Mouse (Mus musculus) neural tube, embryonic 15.5 days (tissue): Measurements from ENCODE around the gene Tedc2. TPM values are rescaled to one million over a fixed set of nuclear protein-coding genes. Genes with fewer than 3 reads are reported as not detected.

Experiments used
- ATAC-seq: fragments of 200-750 bp; cut with Nextera tagmentation; 2 replicates; pipeline ENCODE4 v1.8.0; 2017; ENCODE audit warnings: mild to moderate bottlenecking, moderate TSS enrichment, moderate library complexity; ENCODE audit not compliant: low FRiP score
- H3K27ac ChIP-seq: fragments of 300-500 bp; sonication (generic); replicated peaks from 2 replicates; pipeline ENCODE4 v1.5.1; 2015; ENCODE audit warnings: mild to moderate bottlenecking, inconsistent platforms
- H3K27me3 ChIP-seq: fragments of 300-500 bp; sonication (generic); replicated peaks from 2 replicates; pipeline ENCODE4 v1.6.1; 2015; ENCODE audit warnings: inconsistent platforms
- H3K36me3 ChIP-seq: fragments of 300-500 bp; sonication (generic); 2 replicates; pipeline ENCODE4 v1.6.1; 2015; ENCODE audit warnings: inconsistent platforms
- H3K4me1 ChIP-seq: fragments of 300-500 bp; sonication (generic); 2 replicates; pipeline ENCODE4 v1.6.1; 2015; ENCODE audit warnings: inconsistent platforms
- H3K4me2 ChIP-seq: fragments of 300-500 bp; sonication (generic); 2 replicates; pipeline ENCODE4 v1.6.1; 2015; ENCODE audit warnings: inconsistent platforms, mild to moderate bottlenecking, moderate library complexity
- H3K4me3 ChIP-seq: fragments of 300-500 bp; sonication (generic); replicated peaks from 2 replicates; pipeline ENCODE4 v1.5.1; 2015; ENCODE audit warnings: mild to moderate bottlenecking, inconsistent platforms
- H3K9ac ChIP-seq: fragments of 300-500 bp; sonication (generic); replicated peaks from 2 replicates; pipeline ENCODE4 v1.6.1; 2015; ENCODE audit warnings: mild to moderate bottlenecking, inconsistent platforms
- H3K9me3 ChIP-seq: fragments of 300-500 bp; sonication (generic); replicated peaks from 2 replicates; pipeline ENCODE4 v1.6.1; 2016; ENCODE audit warnings: inconsistent platforms
- WGBS: fragments of 180-500 bp; shearing (Covaris S2); methylation state at CpG from one replicate; pipeline ENCODE4 v1.1.7; 2015; ENCODE audit warnings: mixed read lengths; 5-methylcytosine and 5-hydroxymethylcytosine counted together
- polyA plus RNA-seq: library from polyadenylated mRNA; unstranded; fragments of >200 nt; fragmentation: Nextera tagmentation; extraction: Ambion mirVana; gene quantifications from 2 replicates; pipeline ENCODE4 v1.2.1, GENCODE M21; 2015

Gene Tedc2
- polyA plus RNA-seq, 1 experiment from 2014 or later = 10.7 TPM

DNA sequence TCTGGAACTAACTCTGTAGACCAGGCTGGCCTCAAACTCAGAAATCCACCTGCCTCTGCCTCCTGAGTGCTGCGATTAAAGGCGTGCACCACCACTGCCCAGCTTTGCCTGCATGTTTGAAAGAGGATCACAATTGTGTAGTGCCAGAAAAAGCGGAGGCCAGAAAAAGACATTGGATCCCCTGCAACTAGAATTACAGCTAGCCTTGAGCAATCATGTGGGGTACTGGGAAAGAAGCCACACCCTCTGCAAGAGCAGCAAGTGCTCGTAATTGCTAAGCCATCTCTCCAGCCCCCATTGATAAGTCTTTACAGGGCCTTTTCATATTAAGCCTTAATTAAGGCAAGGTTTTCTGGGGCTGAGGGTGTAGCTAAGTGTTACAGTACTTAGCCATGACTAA is 29.2 kb downstream of the Tedc2 start:
- Histone ChIP-seq H3K27me3 (no peaks in the 10 kb centered on the region), H3K4me2 (no peak overlapping the region), H3K4me1 (no peaks in the 10 kb centered on the region), H3K27ac (no peak overlapping the region), H3K36me3 (peaks cover 14% of the 10 kb centered on the region), H3K9me3 (no peaks in the 10 kb centered on the region), H3K9ac (no peak overlapping the region), H3K4me3 (no peak overlapping the region)
- no peak for ATAC-seq
- 80% methylated on average over 4 of the region's 4 CpGs for WGBS

DNA sequence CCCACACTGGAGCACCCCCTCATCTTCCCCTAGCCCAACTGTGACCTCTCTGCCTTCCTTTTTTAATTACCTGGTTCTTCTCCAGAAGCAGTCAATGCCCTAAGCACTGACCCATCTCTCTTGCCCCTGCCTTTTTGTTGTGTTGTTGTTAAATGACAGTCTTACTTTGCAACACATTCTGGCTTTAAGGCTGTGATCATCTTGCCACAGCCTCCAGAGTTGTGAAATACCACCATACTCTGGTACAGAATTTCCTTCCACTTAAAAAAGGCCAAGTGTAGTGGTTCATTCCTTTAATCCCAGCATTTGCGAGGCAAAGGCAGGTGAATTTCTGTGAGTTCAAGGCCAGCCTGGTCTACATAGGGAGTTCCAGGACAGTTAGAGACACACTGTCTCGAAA is 29.7 kb downstream of the Tedc2 start:
- Histone ChIP-seq H3K36me3 (peaks cover 14% of the 10 kb centered on the region), H3K9ac (no peak overlapping the region), H3K4me1 (no peaks in the 10 kb centered on the region), H3K4me2 (no peak overlapping the region), H3K4me3 (no peak overlapping the region), H3K27ac (no peak overlapping the region), H3K9me3 (no peaks in the 10 kb centered on the region), H3K27me3 (no peaks in the 10 kb centered on the region)
- 86% methylated on average over 2 of the region's 2 CpGs for WGBS
- no peak for ATAC-seq

DNA sequence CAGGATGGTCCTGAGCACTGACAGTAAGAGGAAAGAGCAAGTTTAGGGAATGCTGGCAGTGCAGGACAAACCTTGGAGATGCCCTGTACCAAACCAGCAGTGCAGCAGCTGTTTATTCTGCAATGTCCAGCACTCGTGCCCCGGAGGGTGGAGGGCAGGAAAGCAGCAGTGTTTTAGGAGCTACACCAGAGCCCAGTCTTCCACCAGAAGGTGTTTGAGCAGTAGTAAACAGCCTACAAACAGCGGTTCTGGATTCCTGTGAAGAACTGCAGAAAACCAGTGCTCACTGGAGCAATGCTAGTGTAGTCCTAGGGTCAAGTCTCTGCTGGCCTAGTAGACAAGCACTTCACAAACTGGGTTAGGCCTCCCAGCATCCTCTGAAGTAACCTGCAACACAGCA is 46.4 kb downstream of the Tedc2 start:
- Histone ChIP-seq H3K4me1 (peaks cover 8% of the 10 kb centered on the region), H3K9ac (no peak overlapping the region), H3K9me3 (no peaks in the 10 kb centered on the region), H3K27ac (no peak overlapping the region), H3K4me3 (no peak overlapping the region), H3K27me3 (no peaks in the 10 kb centered on the region), H3K36me3 (no peaks in the 10 kb centered on the region), H3K4me2 (no peak overlapping the region)
- WGBS = 79% methylated on average over 3 of the region's 3 CpGs
- no peak for ATAC-seq

DNA sequence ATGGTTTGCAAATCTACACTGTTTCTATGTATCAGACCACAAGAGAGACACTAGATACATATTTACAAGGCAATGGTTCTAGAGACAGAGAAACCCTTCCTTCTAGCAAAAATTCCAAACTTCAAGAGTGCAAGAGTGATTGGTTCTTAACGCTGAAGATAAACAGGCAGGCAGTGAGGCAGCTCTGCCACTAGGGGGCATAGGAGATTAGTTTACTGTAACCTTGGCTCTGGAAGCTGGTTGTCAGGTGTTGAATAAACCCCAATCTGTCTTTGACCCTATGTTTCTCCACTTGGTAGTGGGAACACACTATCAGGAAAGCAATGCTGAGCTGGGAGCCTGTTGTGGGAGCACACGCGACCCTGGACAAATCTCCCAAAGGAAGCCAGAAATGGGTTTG is 47.2 kb downstream of the Tedc2 start:
- no peak overlapping the region for H3K4me2 ChIP-seq
- WGBS = 5% methylated on average over 3 of the region's 3 CpGs
- no peaks in the 10 kb centered on the region for H3K36me3 ChIP-seq
- H3K4me1 ChIP-seq = peaks cover 8% of the 10 kb centered on the region
- no peaks in the 10 kb centered on the region for H3K27me3 ChIP-seq
- H3K4me3 ChIP-seq = no peak overlapping the region
- no peak overlapping the region; the same call in 1 of the 2 replicates for H3K9ac ChIP-seq
- H3K9me3 ChIP-seq = no peaks in the 10 kb centered on the region
- H3K27ac ChIP-seq = no peak overlapping the region
- no peak for ATAC-seq

GRCm38 (mm10) chr17:24171738-24172137 is 48.9 kb downstream of the Tedc2 start:
- Histone ChIP-seq H3K9me3 (no peaks in the 10 kb centered on the region), H3K27ac (no peak overlapping the region), H3K4me2 (no peak overlapping the region), H3K4me3 (no peak overlapping the region), H3K36me3 (peaks cover 3% of the 10 kb centered on the region), H3K4me1 (peaks cover 24% of the 10 kb centered on the region), H3K9ac (no peak overlapping the region), H3K27me3 (no peaks in the 10 kb centered on the region)
- WGBS = 89% methylated on average over 4 of the region's 4 CpGs
- ATAC-seq = no peak

DNA sequence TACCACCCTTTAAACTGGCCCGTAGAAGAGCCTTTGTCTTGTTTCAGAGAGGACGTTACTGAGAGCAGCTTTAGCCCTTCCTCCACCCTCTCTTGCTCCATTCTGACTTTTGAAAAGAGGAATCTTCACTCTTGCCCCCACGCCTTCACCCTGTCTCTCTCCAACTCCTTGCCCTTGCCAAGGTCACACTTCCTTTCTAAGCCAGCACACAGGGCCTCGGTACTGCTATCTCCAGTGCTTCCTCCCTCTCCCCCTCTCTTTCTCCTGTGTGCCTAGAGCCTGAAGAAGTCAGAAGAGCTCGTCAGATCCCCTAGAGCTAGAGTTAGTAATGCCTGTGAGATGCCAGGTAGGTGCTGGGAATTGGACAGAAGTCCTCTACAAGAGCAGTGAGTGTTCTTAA is 49.9 kb downstream of the Tedc2 start:
- Histone ChIP-seq H3K27ac (0 out of 2 replicates have a peak overlapping the region, but pooled peaks have one; percentile 23), H3K4me2 (no peak overlapping the region), H3K9ac (no peak overlapping the region), H3K36me3 (peaks cover 6% of the 10 kb centered on the region), H3K9me3 (no peaks in the 10 kb centered on the region), H3K4me1 (peaks cover 29% of the 10 kb centered on the region), H3K4me3 (no peak overlapping the region), H3K27me3 (no peaks in the 10 kb centered on the region)
- 83% methylated on average over 5 of the region's 5 CpGs for WGBS
- no peak for ATAC-seq

GRCm38 (mm10) chr17:24170125-24170524 is 50.5 kb downstream of the Tedc2 start:
- ATAC-seq = no peak
- peak overlapping the region; percentile 75 for H3K4me3 ChIP-seq
- peaks cover 12% of the 10 kb centered on the region for H3K36me3 ChIP-seq
- H3K9ac ChIP-seq = peak overlapping the region; percentile 87
- WGBS = 58% methylated on average over 3 of the region's 3 CpGs
- peak overlapping the region; percentile 80 for H3K4me2 ChIP-seq
- H3K4me1 ChIP-seq = peaks cover 35% of the 10 kb centered on the region
- no peaks in the 10 kb centered on the region for H3K27me3 ChIP-seq
- no peaks in the 10 kb centered on the region for H3K9me3 ChIP-seq
- peak overlapping the region; percentile 99; the same call in 1 of the 2 replicates for H3K27ac ChIP-seq

- peaks cover 40% of the 10 kb centered on the region for H3K4me1 ChIP-seq
- peak; percentile 91 for ATAC-seq
- WGBS = 1% methylated on average over 58 of the region's 58 CpGs
Observed at GRCm38 (mm10) chr17:24169317-24170065, 51.2 kb downstream of the Tedc2 start, which contains the start of gene Atp6v0c. TSS of gene Atp6v0c (minus strand) at chr17:24169702.

DNA sequence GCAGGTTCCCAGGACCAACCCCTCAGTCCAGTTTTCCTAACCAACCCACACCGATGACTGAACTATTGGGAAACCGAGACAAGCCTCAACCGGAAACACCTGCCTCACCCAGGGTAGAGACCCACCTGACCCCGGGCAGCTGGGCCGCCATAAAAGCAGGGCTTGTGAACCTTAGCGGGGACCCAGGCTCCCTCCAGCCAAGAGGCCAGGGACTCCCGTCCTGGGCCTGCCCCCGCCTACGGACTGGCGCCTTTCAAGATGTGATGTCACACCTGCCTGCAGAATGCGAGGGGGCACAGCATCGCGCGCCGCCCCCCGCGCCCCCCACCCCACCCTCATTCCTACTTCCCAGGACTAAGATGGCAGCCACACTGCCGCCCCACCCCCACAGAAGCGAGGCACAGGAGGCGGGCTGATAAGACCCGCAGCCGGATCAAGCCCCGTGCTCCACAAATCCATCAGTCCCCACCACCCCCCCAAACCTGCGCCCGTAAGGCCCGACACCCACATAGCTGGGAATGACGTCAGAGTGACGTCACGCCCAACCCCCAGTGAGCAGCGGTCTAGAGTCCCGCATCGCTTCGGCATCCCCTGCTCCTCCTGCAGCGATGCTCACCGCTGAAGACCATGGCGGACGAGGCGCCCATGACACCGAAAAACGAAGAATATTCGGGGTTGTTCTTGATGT is 51.9 kb downstream of the Tedc2 start:
- WGBS = 1% methylated on average over 38 of the region's 41 CpGs
- Histone ChIP-seq H3K27me3 (no peaks in the 10 kb centered on the region), H3K4me1 (peaks cover 40% of the 10 kb centered on the region), H3K9me3 (no peaks in the 10 kb centered on the region), H3K4me3 (peak overlapping the region; percentile 75), H3K4me2 (peak overlapping the region; percentile 80), H3K9ac (peak overlapping the region; percentile 87), H3K36me3 (peaks cover 13% of the 10 kb centered on the region), H3K27ac (peak overlapping the region; percentile 99)
- ATAC-seq = peak; percentile 72

More at GRCm38 (mm10) chr17:24169317-24170065, 51.2 kb downstream of the Tedc2 start, which contains the start of gene Atp6v0c:
- Histone ChIP-seq H3K9ac (peak within 1 kb of the TSS; percentile 87), H3K4me3 (peak within 1 kb of the TSS; percentile 75), H3K36me3 (peaks cover 13% of the 10 kb centered on the region), H3K27me3 (no peaks in the 10 kb centered on the region), H3K27ac (peak within 1 kb of the TSS; percentile 99), H3K4me2 (peak within 1 kb of the TSS; percentile 80), H3K9me3 (no peaks in the 10 kb centered on the region)

GRCm38 (mm10) chr17:24167891-24168505 is 52.7 kb downstream of the Tedc2 start:
- H3K27me3 ChIP-seq = no peaks in the 10 kb centered on the region
- H3K9me3 ChIP-seq = no peaks in the 10 kb centered on the region
- 52% methylated on average over 7 of the region's 7 CpGs for WGBS
- peaks cover 13% of the 10 kb centered on the region for H3K36me3 ChIP-seq
- H3K4me2 ChIP-seq = peak overlapping the region; percentile 80
- peak overlapping the region; percentile 75 for H3K4me3 ChIP-seq
- no peak for ATAC-seq
- peaks cover 43% of the 10 kb centered on the region for H3K4me1 ChIP-seq
- peak overlapping the region; percentile 99 for H3K27ac ChIP-seq
- peak overlapping the region; percentile 87 for H3K9ac ChIP-seq

GRCm38 (mm10) chr17:24167120-24167519 is 53.5 kb downstream of the Tedc2 start:
- peak overlapping the region; percentile 75 for H3K4me3 ChIP-seq
- no peaks in the 10 kb centered on the region for H3K27me3 ChIP-seq
- H3K4me1 ChIP-seq = peaks cover 52% of the 10 kb centered on the region
- no peaks in the 10 kb centered on the region for H3K9me3 ChIP-seq
- peak overlapping the region; percentile 80 for H3K4me2 ChIP-seq
- no peak overlapping the region for H3K27ac ChIP-seq
- ATAC-seq = no peak
- H3K36me3 ChIP-seq = peaks cover 13% of the 10 kb centered on the region
- no peak overlapping the region for H3K9ac ChIP-seq
- WGBS = 84% methylated on average over 6 of the region's 6 CpGs
